Mouse (Mus musculus) layer of hippocampus, adult 2 months (tissue): ENCODE data around the gene Kifc1. TPM values are rescaled to one million over a fixed set of nuclear protein-coding genes. Genes with fewer than 3 reads are reported as not detected.

ENCODE experiments used
- DNase-seq, 2 experiments: peaks; one replicate each; pipeline ENCODE4 v3.0.0; 2022; ENCODE audit warnings: low spot score in 2 of 2
- H3K27ac ChIP-seq: fragments of 200-600 bp; 2 replicates; pipeline ENCODE4 v1.8.1; 2022
- H3K4me3 ChIP-seq: fragments of 200-600 bp; 2 replicates; pipeline ENCODE4 v1.8.1; 2022; ENCODE audit warnings: mild to moderate bottlenecking
- CTCF ChIP-seq: fragments of 200-600 bp; conservative IDR thresholded peaks from 2 replicates; pipeline ENCODE4 v1.8.1; 2022; ENCODE audit warnings: antibody characterized with exemption, mild to moderate bottlenecking, moderate library complexity
- long read RNA-seq, 2 experiments: library from polyadenylated mRNA; stranded (forward); transcript quantifications; one replicate each; pipeline ENCODE4 v2.0.0; 2021; ENCODE audit warnings: borderline mapping rate in 2 of 2
- total RNA-seq, 2 experiments: library from RNA; stranded (reverse); gene quantifications; 2 replicates each; pipeline ENCODE4 v1.2.3; 2021

The Kifc1 gene
- 1 to 10 TPM; 1.8 to 3.0 TPM for total RNA-seq
- long read RNA-seq, experiment 1: 0 reads
- long read RNA-seq, experiment 2: 0 reads

- Histone ChIP-seq H3K4me3 (peak within 1 kb of the TSS; percentile 69), H3K27ac (no peak within 1 kb of the TSS)
- peak; percentile 100 for DNase-seq
- TF ChIP-seq CTCF: peak; percentile 92
Measured at GRCm38 (mm10) chr17:33890533-33891059, at the start of gene Kifc1. Gene Kifc1, minus strand, starts transcription at chr17:33890661.

- Histone ChIP-seq H3K27ac (no peak overlapping the region), H3K4me3 (no peak overlapping the region)
- no peak for TF ChIP-seq CTCF
- DNase-seq: no peak
Measured at GRCm38 (mm10) chr17:33938783-33939182, 48.3 kb upstream of the Kifc1 start.

GRCm38 (mm10) chr17:33936993-33937392 is 46.5 kb upstream of the Kifc1 start:
- DNase-seq: no peak
- TF ChIP-seq CTCF: no peak
- no peak overlapping the region for H3K4me3 ChIP-seq
- no peak overlapping the region for H3K27ac ChIP-seq

GRCm38 (mm10) chr17:33935422-33936055 is 45.1 kb upstream of the Kifc1 start:
- TF ChIP-seq CTCF: no peak
- Histone ChIP-seq H3K27ac (peak overlapping the region; percentile 51; the same call in 1 of the 2 replicates), H3K4me3 (no peak overlapping the region)
- DNase-seq: no peak

- no peak overlapping the region for H3K4me3 ChIP-seq
- H3K27ac ChIP-seq: no peak overlapping the region
- DNase-seq: no peak
- TF ChIP-seq CTCF: no peak
Measured at GRCm38 (mm10) chr17:33932970-33933369, 42.5 kb upstream of the Kifc1 start.

- Histone ChIP-seq H3K27ac (no peak overlapping the region), H3K4me3 (no peak overlapping the region)
- no peak for DNase-seq
- TF ChIP-seq CTCF: no peak
Measured at GRCm38 (mm10) chr17:33932448-33932847, 42.0 kb upstream of the Kifc1 start.

- no peak for DNase-seq
- Histone ChIP-seq H3K27ac (no peak overlapping the region), H3K4me3 (no peak overlapping the region)
- TF ChIP-seq CTCF: no peak
Measured at GRCm38 (mm10) chr17:33931947-33932346, 41.5 kb upstream of the Kifc1 start.

GRCm38 (mm10) chr17:33931159-33931866 is 40.9 kb upstream of the Kifc1 start:
- H3K4me3 ChIP-seq: peak overlapping the region; percentile 77
- DNase-seq: no peak
- TF ChIP-seq CTCF: no peak
- H3K27ac ChIP-seq: peak overlapping the region; percentile 96

GRCm38 (mm10) chr17:33930280-33931158 is 40.1 kb upstream of the Kifc1 start:
- peak overlapping the region; percentile 77 for H3K4me3 ChIP-seq
- TF ChIP-seq CTCF: no peak

GRCm38 (mm10) chr17:33929371-33930279 is 39.2 kb upstream of the Kifc1 start, which contains the start of gene Rgl2:
Gene Rgl2, plus strand, starts transcription at chr17:33929543.
- Histone ChIP-seq H3K27ac (peak within 1 kb of the TSS; percentile 96), H3K4me3 (peak within 1 kb of the TSS; percentile 77)
- peak; percentile 70 for TF ChIP-seq CTCF
- peak; percentile 91 to 95 for DNase-seq

More at GRCm38 (mm10) chr17:33930280-33931158, 40.1 kb upstream of the Kifc1 start:
- peak overlapping the region; percentile 96 for H3K27ac ChIP-seq
- DNase-seq: peak; percentile 69 to 74

- no peak for DNase-seq
- no peak for TF ChIP-seq CTCF
- H3K27ac ChIP-seq: peak overlapping the region; percentile 96
- H3K4me3 ChIP-seq: peak overlapping the region; percentile 77
Measured at GRCm38 (mm10) chr17:33928251-33928947, 37.9 kb upstream of the Kifc1 start.
